Mouse (Mus musculus) embryonic stem cell, embryonic (primary cell): ENCODE results near the gene Nr1h3.

Source experiments
- CTCF ChIA-PET, 4 experiments: fragments of 300-600 bp in 2 of 4; fragments of 350-600 bp in 2 of 4; sonication (Branson Sonifier 250); formaldehyde crosslinking; loops; one replicate each; lab custom pipeline; 2022; ENCODE audit warnings: inconsistent platforms in 2 of 4; lab: Charles Lee
- POLR2A ChIA-PET, 4 experiments: fragments of 300-600 bp in 2 of 4; fragments of 350-600 bp in 2 of 4; sonication (Branson Sonifier 250); formaldehyde crosslinking; loops; one replicate each; lab custom pipeline; 2022; ENCODE audit warnings: antibody characterized with exemption in 4 of 4, inconsistent platforms in 1 of 4; lab: Charles Lee

The Nr1h3 gene

DNA sequence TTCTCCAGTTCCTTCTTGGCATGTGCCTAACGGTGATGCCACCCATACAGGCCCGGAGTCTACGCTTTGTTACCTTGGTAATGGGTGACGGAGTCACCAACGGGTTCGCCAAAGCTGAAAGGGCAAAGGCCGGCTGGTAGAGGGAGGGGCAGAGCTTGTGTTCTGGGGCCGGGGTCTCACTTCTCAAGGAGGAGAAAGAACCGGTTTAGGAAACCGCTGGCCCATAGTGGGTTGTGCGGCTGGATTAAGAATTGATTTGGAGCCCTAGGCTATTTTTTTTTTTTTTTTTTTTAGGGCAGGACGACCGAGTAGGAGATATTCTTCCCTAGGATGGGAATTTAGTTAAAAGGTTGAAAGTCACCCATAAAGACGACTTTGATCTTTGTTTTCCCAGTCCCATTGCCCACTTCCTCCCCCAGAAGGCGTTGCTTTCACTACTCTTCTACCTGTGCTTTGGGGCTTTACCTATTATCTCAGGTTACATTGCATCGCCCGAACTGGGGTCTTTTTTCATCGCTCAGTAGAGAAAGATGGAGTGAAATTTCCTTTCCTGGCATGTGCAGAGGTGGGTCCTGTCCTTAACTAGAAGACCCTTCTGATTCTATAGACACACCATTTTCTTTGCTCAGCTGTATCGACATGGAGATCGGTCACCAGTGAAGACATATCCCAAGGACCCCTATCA lies 480 bp upstream of the Nr1h3 start:
- POLR2A ChIA-PET, result interaction anchor here (0.6 to 3.8 kb wide), 48 partner anchors 8 to 447 kb away, joined by 3 to 35 read pairs (median 4); partner anchors contain the start of genes Ddb2 (in 4 of the 4), Madd (in 2 of the 4), Arfgap2 (in 1 of the 4) and Arhgap1 (in 1 of the 4)
- CTCF ChIA-PET, result interaction anchor here (0.5 to 1.5 kb wide), 10 partner anchors 9 to 472 kb away, joined by 3 to 7 read pairs (median 4); partner anchors contain the start of gene Ddb2 (in 1 of the 4)

GRCm38 (mm10) chr2:91198888-91199287 lies 3.7 kb downstream of the Nr1h3 start:
- ChIA-PET POLR2A (interaction anchor here in 1 of 4 experiments (0.9 to 1.5 kb wide), 2 partner anchors 38 to 86 kb away, joined by 3 to 4 read pairs; partner anchors contain the start of gene Ddb2), CTCF (interaction anchor here in 1 of 4 experiments (0.6 to 1.0 kb wide), 2 partner anchors 35 to 84 kb away, joined by 3 to 4 read pairs; no protein-coding TSS in a partner anchor)

DNA sequence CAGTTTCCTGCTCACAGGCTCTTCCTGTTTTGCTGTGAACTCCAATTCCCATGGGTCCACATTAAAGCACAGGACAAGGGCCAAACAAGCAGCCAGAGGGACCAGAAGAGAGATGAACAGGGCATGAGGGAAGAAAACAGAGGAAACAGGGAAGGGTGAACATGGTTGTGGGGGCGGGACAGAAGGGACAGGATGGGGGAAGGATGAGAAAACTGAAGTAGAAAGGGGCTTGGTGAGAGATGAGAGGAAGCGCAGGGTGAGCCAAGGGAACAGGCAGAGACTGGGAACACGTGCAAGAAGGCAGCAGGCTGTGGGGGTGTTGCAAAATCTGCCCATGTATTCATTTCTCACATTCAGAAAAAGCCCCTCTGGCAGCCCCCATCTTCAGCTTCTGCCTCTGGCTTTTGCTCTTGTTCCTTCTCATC lies 6.0 kb downstream of the Nr1h3 start:
- CTCF ChIA-PET, result interaction anchor here in 2 of 4 experiments (0.8 to 3.0 kb wide), 3 partner anchors 81 kb away, joined by 3 to 34 read pairs (median 5); no protein-coding TSS in a partner anchor

DNA sequence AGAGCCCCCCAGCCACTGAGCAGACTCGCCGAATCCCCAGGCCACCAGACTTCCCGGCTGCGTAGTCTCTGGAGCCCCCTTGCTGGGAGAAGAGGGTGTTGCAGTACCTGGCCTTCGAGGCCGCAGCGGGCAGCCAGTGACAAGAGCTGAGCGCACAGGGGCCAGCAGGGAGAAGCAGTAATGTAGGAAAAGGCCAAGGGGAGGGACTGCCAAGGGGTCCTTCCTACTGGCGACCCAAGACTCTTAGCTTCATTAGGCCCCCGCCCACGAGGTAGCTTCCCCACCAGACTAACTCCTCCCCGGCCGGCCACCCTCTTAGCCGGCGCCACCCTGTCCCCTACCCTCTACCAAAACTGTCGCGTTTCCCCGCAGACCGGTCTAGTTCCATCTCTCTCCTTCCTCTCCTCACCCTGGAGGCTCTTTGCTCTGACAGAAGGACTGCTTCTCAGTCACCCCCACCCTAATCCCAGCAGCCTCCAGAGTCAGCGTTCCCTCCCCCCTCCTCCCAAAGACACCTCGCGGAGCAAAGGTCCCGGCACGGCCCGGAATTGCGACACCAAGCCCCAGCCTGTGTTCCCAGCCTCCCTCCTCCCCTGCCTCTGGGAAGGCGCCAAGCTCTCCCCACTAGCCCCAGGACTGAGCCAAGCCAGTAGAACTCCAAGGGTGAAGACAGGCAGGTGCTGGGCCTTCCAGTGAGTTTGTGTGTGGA lies 7.9 kb downstream of the Nr1h3 start:
- POLR2A ChIA-PET, result interaction anchor here in 3 of 4 experiments (0.5 to 2.4 kb wide), 32 partner anchors 9 to 433 kb away, joined by 3 to 19 read pairs (median 5); partner anchors contain the start of genes Ddb2 (in 2 of the 3), Madd (in 2 of the 3), Acp2 (in 1 of the 3) and Arfgap2 (in 1 of the 3)
- CTCF ChIA-PET, result interaction anchor here (0.5 to 6.2 kb wide), 35 partner anchors 8 to 292 kb away, joined by 3 to 56 read pairs (median 4); partner anchors contain the start of genes Madd (in 2 of the 4), Mybpc3 (in 2 of the 4), Acp2 (in 1 of the 4) and Ddb2 (in 1 of the 4)

More for the DNA sequence above, 6.0 kb downstream of the Nr1h3 start:
- POLR2A ChIA-PET, result interaction anchor here in 2 of 4 experiments (0.6 to 2.4 kb wide), 5 partner anchors 8 to 219 kb away, joined by 3 to 12 read pairs (median 4); no protein-coding TSS in a partner anchor

DNA sequence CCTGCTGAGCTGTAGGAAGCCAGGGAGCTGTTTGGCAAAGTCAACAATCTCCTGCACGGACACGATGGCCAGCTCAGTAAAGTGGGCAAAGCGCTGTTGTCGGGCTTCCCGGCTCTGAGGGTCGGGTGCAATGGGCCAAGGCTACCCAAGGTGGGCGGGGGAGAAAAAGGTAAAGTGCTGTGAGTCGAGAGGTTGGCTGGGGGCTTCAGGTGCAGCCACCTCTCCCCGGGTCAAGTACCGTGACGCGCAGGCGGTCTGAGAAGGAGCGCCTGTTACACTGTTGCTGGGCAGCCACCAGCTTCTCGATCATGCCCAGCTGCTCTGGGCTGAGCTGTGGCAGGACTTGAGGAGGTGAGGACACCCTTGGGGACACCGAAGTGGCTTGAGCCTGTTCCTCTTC lies 12.1 kb downstream of the Nr1h3 start:
- CTCF ChIA-PET, result interaction anchor here in 2 of 4 experiments (0.5 to 6.2 kb wide), 3 partner anchors 75 to 703 kb away, joined by 3 to 56 read pairs (median 7); no protein-coding TSS in a partner anchor

DNA sequence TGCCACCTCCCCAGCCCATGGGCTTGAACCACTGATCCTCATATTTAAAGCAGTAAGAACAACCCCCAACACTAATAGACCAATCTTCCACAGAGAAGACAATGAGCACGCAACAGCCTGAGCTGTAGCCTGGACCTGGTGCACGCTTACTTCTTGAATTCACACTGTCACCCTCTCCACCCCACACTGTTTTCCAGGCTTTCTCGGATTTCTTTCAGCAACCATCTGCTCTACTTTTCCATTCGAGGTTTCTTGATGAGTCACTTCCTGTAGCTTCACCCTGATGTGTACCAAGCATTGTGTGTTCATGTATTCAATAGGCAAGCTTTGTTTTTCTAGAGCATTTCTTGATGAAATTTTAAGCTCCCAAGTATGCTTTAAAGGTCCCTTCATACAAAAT lies 15.2 kb downstream of the Nr1h3 start:
- ChIA-PET CTCF (interaction anchor here in 3 of 4 experiments (0.6 to 1.2 kb wide), 3 partner anchors 72 to 79 kb away, joined by 3 to 4 read pairs (median 4); no protein-coding TSS in a partner anchor), POLR2A (interaction anchor here in 2 of 4 experiments (0.7 to 1.0 kb wide), 2 partner anchors 15 to 176 kb away, joined by 3 read pairs; partner anchors contain the start of genes Acp2 (in 1 of the 2) and Nr1h3 (in 1 of the 2))

More for the DNA sequence above, 12.1 kb downstream of the Nr1h3 start:
- POLR2A ChIA-PET, result interaction anchor here in 3 of 4 experiments (0.5 to 3.1 kb wide), 11 partner anchors 8 to 78 kb away, joined by 3 to 11 read pairs (median 4); partner anchors contain the start of genes Ddb2 (in 2 of the 3), Acp2 (in 1 of the 3), Arfgap2 (in 1 of the 3) and Nr1h3 (in 1 of the 3)

DNA sequence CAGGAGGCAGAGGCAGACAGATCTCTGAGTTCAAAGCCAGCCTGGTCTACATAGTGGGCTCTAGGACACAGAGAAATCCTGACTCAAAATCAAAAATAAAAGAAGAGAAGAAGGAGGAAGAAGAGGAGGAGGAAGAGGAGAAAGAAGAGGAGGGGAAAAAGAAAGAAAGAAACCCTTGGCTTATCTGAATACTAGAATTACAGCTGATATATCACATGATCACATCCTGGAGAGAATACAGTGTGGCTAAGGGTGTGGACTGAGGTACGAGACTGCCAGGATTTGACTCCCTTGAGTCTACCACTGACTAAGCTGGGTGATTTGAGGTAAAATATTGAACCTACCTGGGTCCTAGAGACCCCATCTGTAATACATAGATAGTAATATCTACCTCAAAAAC lies 16.4 kb downstream of the Nr1h3 start:
- POLR2A ChIA-PET, result no interaction called here

GRCm38 (mm10) chr2:91183711-91184405 lies 18.8 kb downstream of the Nr1h3 start, which contains the start of gene Madd:
Madd (minus strand) TSS chr2:91183837.
- POLR2A ChIA-PET, result interaction anchor here in 3 of 4 experiments (0.6 to 3.0 kb wide), 20 partner anchors 9 to 571 kb away, joined by 3 to 26 read pairs (median 4); partner anchors contain the start of genes Acp2 (in 2 of the 3), Ddb2 (in 2 of the 3), Nr1h3 (in 2 of the 3) and Arfgap2 (in 1 of the 3)
- CTCF ChIA-PET, result interaction anchor here (0.6 to 3.1 kb wide), 10 partner anchors 10 to 462 kb away, joined by 3 to 13 read pairs (median 4); partner anchors contain the start of gene Ckap5 (in 1 of the 4)

More for the DNA sequence above, 16.4 kb downstream of the Nr1h3 start:
- CTCF ChIA-PET, result no interaction called here

DNA sequence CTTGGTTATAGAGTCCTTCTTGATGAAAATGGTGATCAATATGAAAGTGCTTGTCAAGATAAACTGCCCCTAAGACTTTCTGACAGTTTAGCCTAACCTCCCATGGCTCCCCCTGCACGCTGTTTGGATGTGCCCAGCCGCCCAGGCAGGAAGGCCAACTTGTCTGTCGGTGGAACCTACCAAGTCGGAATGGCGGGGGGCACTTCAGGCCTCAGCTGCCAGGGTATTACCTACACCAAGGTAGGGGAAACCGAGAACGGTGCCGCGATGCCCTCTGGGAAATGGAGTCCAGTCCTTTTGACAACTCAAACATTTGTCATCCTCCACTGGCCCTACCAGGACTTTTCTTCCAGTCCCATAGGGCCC lies 19.5 kb downstream of the Nr1h3 start:
- CTCF ChIA-PET, result interaction anchor here in 3 of 4 experiments (0.6 to 3.1 kb wide), 8 partner anchors 10 to 463 kb away, joined by 3 to 13 read pairs (median 5); no protein-coding TSS in a partner anchor
- POLR2A ChIA-PET, result interaction anchor here in 3 of 4 experiments (0.6 to 3.0 kb wide), 19 partner anchors 9 to 527 kb away, joined by 3 to 26 read pairs (median 4); partner anchors contain the start of genes Ddb2 (in 3 of the 3), Acp2 (in 2 of the 3), Nr1h3 (in 2 of the 3) and Atg13 (in 1 of the 3)

DNA sequence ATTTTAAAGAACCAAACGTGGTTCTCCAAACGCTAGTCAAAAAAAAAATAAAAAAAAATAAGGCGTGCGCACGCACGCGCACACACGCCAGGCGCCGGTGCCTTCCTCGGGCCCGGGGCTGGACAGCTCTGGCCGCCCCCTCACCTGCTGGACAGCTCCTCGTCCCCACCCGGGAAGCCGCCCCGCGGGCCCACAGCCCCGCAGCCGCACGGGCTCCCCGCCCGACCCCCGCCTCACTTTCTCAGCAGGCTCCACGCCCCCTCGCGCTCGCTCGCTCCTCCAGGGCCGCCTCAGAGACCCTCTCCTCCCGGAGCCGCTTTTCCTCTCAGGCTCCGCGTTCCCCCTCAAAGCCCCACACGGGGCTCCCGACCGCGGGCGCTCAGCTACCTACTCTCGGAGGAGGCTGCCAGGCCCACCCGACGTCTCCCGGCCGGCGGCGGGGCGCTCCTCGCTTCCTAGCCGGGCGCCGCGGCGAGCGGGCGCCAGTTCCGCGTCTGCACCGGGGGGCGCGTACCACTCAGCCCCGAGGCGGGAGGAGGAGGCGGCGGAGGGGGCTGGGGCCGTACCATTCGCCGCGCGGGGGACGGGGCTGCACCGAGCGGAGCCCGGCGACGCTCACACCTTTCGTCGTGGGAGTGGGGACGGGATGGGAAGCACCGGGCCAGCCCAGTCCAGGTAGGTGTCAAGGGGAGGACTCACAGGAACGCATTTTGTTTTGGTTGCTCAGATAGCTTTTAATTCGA lies 20.1 kb downstream of the Nr1h3 start:
- CTCF ChIA-PET, result interaction anchor here in 3 of 4 experiments (0.7 to 3.1 kb wide), 8 partner anchors 11 to 118 kb away, joined by 3 to 13 read pairs (median 3); partner anchors contain the start of gene Slc39a13 (in 1 of the 3)
- POLR2A ChIA-PET, result interaction anchor here (0.6 to 3.0 kb wide), 26 partner anchors 8 to 528 kb away, joined by 3 to 26 read pairs (median 4); partner anchors contain the start of genes Ddb2 (in 3 of the 4), Arfgap2 (in 2 of the 4), Acp2 (in 1 of the 4) and Atg13 (in 1 of the 4)

DNA sequence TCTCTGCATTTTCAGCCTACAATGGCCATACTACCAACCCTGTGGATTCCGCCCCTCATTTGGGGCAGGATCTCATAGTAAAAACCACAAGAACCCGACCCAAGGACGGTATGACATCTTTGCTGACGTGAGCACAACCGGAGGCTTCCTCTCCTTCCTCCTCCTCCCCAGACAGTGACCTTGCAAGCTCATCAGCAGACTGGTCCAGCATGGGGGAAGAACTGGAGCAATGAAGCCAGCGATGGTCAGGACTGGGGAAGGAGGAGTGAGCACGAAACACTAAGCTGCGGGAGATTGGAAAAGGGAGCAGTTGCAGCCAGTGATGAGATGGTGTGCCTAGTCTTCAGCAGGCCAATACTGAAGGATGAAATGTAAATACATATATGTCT lies 20.6 kb downstream of the Nr1h3 start:
- ChIA-PET CTCF (interaction anchor here in 3 of 4 experiments (0.7 to 3.1 kb wide), 7 partner anchors 11 to 118 kb away, joined by 3 to 13 read pairs (median 3); partner anchors contain the start of gene Slc39a13 (in 1 of the 3)), POLR2A (interaction anchor here (0.6 to 3.0 kb wide), 24 partner anchors 8 to 475 kb away, joined by 3 to 26 read pairs (median 4); partner anchors contain the start of genes Arfgap2 (in 2 of the 4) and Ddb2 (in 2 of the 4))

- ChIA-PET CTCF (interaction anchor here in 1 of 4 experiments (0.7 kb wide), 1 partner anchor 14 kb away, joined by 3 read pairs; no protein-coding TSS in a partner anchor), POLR2A (interaction anchor here in 1 of 4 experiments (0.5 to 2.6 kb wide), 4 partner anchors 8 to 137 kb away, joined by 3 to 18 read pairs (median 3); no protein-coding TSS in a partner anchor)
Observed at GRCm38 (mm10) chr2:91180706-91181105, 21.9 kb downstream of the Nr1h3 start.

DNA sequence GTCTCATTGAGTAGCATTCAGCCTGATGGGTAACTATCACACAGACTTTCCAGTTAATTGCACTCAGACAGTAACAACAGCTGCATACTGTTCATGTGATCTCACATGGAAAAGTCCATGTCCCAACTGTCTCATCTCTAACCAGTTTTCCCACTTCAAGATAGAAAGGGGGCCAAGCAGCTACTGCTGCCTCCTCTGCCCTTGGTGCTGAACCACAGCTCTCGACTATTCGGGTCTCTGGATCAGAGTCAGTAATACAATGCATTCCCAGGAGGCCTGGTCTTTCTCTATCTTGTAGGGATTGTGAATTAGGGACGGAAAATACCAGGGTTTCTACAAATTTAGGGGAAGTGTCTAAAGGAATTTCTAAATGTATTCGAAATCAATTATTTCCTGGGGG lies 22.8 kb downstream of the Nr1h3 start:
- POLR2A ChIA-PET, result interaction anchor here in 3 of 4 experiments (0.6 to 2.1 kb wide), 8 partner anchors 13 to 137 kb away, joined by 3 to 6 read pairs (median 3); partner anchors contain the start of gene Arfgap2 (in 1 of the 3)
- CTCF ChIA-PET, result interaction anchor here in 1 of 4 experiments (1.0 to 1.1 kb wide), 2 partner anchors 15 to 109 kb away, joined by 3 to 4 read pairs; partner anchors contain the start of gene Slc39a13

GRCm38 (mm10) chr2:91176234-91176633 lies 26.4 kb downstream of the Nr1h3 start:
- POLR2A ChIA-PET, result interaction anchor here in 3 of 4 experiments (0.5 to 1.6 kb wide), 5 partner anchors 9 to 475 kb away, joined by 3 to 4 read pairs (median 3); no protein-coding TSS in a partner anchor

DNA sequence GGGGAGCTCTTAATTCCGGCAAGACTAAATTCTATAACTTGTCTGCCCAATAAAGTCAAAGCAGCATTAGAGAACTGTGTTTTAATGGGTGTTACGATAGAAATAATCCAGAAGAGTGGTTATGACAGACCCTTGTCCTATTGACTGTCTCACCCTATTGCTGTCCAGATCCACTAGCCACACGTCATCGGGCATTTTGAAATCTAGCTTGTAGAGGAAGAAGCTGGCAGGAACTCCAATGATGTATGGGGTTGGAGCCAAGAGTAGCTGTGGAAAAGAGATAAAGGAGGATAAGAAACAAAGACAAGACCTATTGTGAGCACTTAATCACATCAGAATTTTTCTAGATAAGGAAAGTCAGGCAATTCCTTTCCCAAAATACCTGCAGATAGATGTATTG lies 27.1 kb downstream of the Nr1h3 start:
- ChIA-PET POLR2A (interaction anchor here in 1 of 4 experiments (0.7 to 1.1 kb wide), 2 partner anchors 28 to 36 kb away, joined by 3 to 4 read pairs; no protein-coding TSS in a partner anchor), CTCF (no interaction called here)

More at GRCm38 (mm10) chr2:91176234-91176633, 26.4 kb downstream of the Nr1h3 start:
- CTCF ChIA-PET, result interaction anchor here in 2 of 4 experiments (0.7 to 1.4 kb wide), 3 partner anchors 61 to 323 kb away, joined by 4 to 9 read pairs (median 7); no protein-coding TSS in a partner anchor
